Mouse (Mus musculus) frontal cortex, adult (tissue): ENCODE measurements around the gene Brat1.
"Not testable (repeated sequence)": the region's sequence is repeated elsewhere in the genome, so short reads cannot be mapped to it uniquely, and the experiment has no call there.

Experiments used
- ATAC-seq: cut with Nextera tagmentation; 2 replicates; pipeline ENCODE4 v1.9.2; 2017; ENCODE audit warnings: mild to moderate bottlenecking, moderate library complexity, mixed read lengths; ENCODE audit not compliant: low TSS enrichment

Brat1 gene

GRCm38 (mm10) chr5:140704378-140705251 lies at the start of gene Brat1:
Gene Brat1 (plus strand): TSS chr5:140705011.
- ATAC-seq, result peak; percentile 85

- ATAC-seq, result peak; percentile 50
These were observed 45.1 kb upstream of the Brat1 start for GRCm38 (mm10) chr5:140659607-140660272.

GRCm38 (mm10) chr5:140660398-140660797 lies 44.4 kb upstream of the Brat1 start:
- ATAC-seq, result no peak

- ATAC-seq, result no peak
These were observed 43.4 kb upstream of the Brat1 start for GRCm38 (mm10) chr5:140661427-140661826.

GRCm38 (mm10) chr5:140661875-140662643 lies 42.8 kb upstream of the Brat1 start:
- peak; percentile 45 for ATAC-seq

- no peak for ATAC-seq
These were observed 41.8 kb upstream of the Brat1 start for GRCm38 (mm10) chr5:140662741-140663592.

- ATAC-seq, result 0 out of 2 replicates have a peak, but pooled peaks have one; percentile 13
These were observed 41.1 kb upstream of the Brat1 start for GRCm38 (mm10) chr5:140663621-140664180.

- no peak for ATAC-seq
These were observed 32.7 kb upstream of the Brat1 start for GRCm38 (mm10) chr5:140672115-140672514.

- ATAC-seq, result not testable (repeated sequence)
These were observed 32.2 kb upstream of the Brat1 start for GRCm38 (mm10) chr5:140672603-140673002.

- ATAC-seq, result no peak
These were observed 30.8 kb upstream of the Brat1 start for GRCm38 (mm10) chr5:140674036-140674435.

GRCm38 (mm10) chr5:140675079-140675478 lies 29.7 kb upstream of the Brat1 start:
- no peak for ATAC-seq

- ATAC-seq, result peak; percentile 65; the same call in 1 of the 2 replicates
These were observed 29.2 kb upstream of the Brat1 start for GRCm38 (mm10) chr5:140675640-140676039.

GRCm38 (mm10) chr5:140677137-140677536 lies 27.7 kb upstream of the Brat1 start:
- no peak for ATAC-seq

- no peak for ATAC-seq
These were observed 24.8 kb upstream of the Brat1 start for GRCm38 (mm10) chr5:140680051-140680450.

- ATAC-seq, result no peak
These were observed 23.9 kb upstream of the Brat1 start for GRCm38 (mm10) chr5:140680950-140681349.

GRCm38 (mm10) chr5:140682113-140682512 lies 22.7 kb upstream of the Brat1 start:
- ATAC-seq, result no peak

- peak; percentile 38; the same call in 1 of the 2 replicates for ATAC-seq
These were observed 20.3 kb upstream of the Brat1 start for GRCm38 (mm10) chr5:140684343-140685148.

- peak; percentile 69 for ATAC-seq
These were observed 16.4 kb upstream of the Brat1 start for GRCm38 (mm10) chr5:140688434-140688833.

- ATAC-seq, result no peak
These were observed 8.8 kb upstream of the Brat1 start for GRCm38 (mm10) chr5:140695987-140696386.

GRCm38 (mm10) chr5:140699776-140700175 lies 5.0 kb upstream of the Brat1 start:
- no peak for ATAC-seq
